Mouse (Mus musculus): Measurements from ENCODE around the gene Junb. TPM values are rescaled to one million over a fixed set of nuclear protein-coding genes. Genes with fewer than 3 reads are reported as not detected.

Junb gene
- polyA plus RNA-seq, 1 experiment from 2014 or later = 15.4 TPM

DNA sequence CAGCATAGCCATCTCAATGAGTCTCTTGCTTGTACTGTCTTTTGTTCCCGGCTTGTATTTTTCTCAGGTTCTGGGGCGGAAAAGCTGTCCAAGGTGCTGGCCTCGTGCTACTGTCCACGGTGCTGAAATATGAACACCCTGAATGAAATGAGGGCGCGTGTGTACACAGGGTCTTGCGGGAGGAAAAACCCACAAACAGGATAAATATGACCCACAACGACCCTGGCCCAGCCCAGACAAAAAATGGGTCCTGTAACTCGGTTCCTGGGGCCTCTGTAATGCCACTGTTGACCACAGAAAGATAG is 31.3 kb downstream of the Junb start:
- Histone ChIP-seq H3K4me2 (no peak overlapping the region), H3K27me3 (ENCODE audit: insufficient read depth, low read length) (peaks cover 52% of the 10 kb centered on the region), H3K9me3 (ENCODE audit: low read depth, low read length) (no peaks in the 10 kb centered on the region), H3K4me3 (ENCODE audit: low read depth, low read length) (no peak overlapping the region), H3K27ac (ENCODE audit: low read depth) (no peak overlapping the region), H3K4me1 (ENCODE audit: insufficient read depth) (no peaks in the 10 kb centered on the region), H3K36me3 (ENCODE audit: insufficient read depth) (no peaks in the 10 kb centered on the region), H3K9ac (no peak overlapping the region)
- TF ChIP-seq CTCF (IDR thresholded peaks at IDR 0.05; ENCODE audit: low read depth) = no peak
- DNase-seq (peak; percentile 86), ATAC-seq (ENCODE audit: insufficient read depth) (peak; percentile 12; the same call in 1 of the 2 replicates)
- 11% methylated on average over 9 of the region's 9 CpGs for WGBS

DNA sequence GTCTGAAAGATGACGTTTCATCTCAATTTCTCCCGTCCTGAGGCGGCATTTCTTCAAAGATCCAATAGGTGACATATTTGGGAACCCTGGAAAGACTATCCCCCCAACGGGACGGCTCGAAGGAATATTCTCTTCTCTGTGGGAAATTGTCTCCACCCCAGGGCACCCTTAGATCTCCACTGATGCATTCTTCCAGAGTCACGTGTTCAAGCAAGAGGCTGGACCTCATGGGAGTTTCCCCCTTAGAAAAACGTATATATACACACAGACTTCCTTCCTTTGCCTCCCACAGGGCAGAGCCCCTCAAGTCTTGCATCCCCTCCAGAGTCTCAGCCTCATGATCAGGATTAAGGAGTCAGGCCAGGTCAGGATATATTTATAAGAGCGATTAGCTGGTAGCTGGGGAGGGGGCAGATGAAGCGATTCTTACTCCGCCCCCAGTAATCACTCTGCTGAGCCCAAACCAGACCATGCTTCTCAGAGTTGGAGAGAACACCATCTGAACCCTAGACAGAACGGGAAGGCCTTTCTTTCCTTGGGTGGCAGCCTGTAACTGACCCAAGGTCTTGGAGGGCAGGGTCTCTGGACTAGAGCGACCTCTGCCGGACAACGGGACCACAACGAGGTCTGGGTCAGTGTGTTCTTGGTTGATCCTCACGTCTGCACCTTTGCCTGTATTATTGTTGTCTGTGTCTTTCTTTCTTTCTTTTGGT is 31.8 kb downstream of the Junb start, which contains the start of gene Rtbdn:
Gene Rtbdn, plus strand, starts transcription at position 464 of the 713 bp plus-strand sequence.
- peak; percentile 36; the same call in 1 of the 2 replicates for TF ChIP-seq CTCF (IDR thresholded peaks at IDR 0.05; ENCODE audit: low read depth)
- Histone ChIP-seq H3K9ac (no peak within 1 kb of the TSS; the same call in 1 of the 2 replicates), H3K27me3 (ENCODE audit: insufficient read depth, low read length) (peaks cover 50% of the 10 kb centered on the region), H3K36me3 (ENCODE audit: insufficient read depth) (no peaks in the 10 kb centered on the region), H3K4me2 (peak within 1 kb of the TSS; percentile 73), H3K9me3 (ENCODE audit: low read depth, low read length) (no peaks in the 10 kb centered on the region), H3K27ac (ENCODE audit: low read depth) (no peak within 1 kb of the TSS), H3K4me3 (ENCODE audit: low read depth, low read length) (peak within 1 kb of the TSS; percentile 41), H3K4me1 (ENCODE audit: insufficient read depth) (no peaks in the 10 kb centered on the region)
- DNase-seq (no peak), ATAC-seq (ENCODE audit: insufficient read depth) (peak; percentile 41; the same call in 1 of the 2 replicates)
- 8% methylated on average over 17 of the region's 17 CpGs for WGBS

- peak; percentile 35; the same call in 1 of the 2 replicates for ATAC-seq (ENCODE audit: insufficient read depth)
- Histone ChIP-seq H3K9me3 (ENCODE audit: low read depth, low read length) (no peaks in the 10 kb centered on the region), H3K27ac (ENCODE audit: low read depth) (no peak overlapping the region), H3K4me1 (ENCODE audit: insufficient read depth) (no peaks in the 10 kb centered on the region), H3K9ac (no peak overlapping the region; the same call in 1 of the 2 replicates), H3K27me3 (ENCODE audit: insufficient read depth, low read length) (peaks cover 48% of the 10 kb centered on the region), H3K4me2 (peak overlapping the region; percentile 73), H3K36me3 (ENCODE audit: insufficient read depth) (no peaks in the 10 kb centered on the region), H3K4me3 (ENCODE audit: low read depth, low read length) (peak overlapping the region; percentile 41)
- TF ChIP-seq CTCF (IDR thresholded peaks at IDR 0.05; ENCODE audit: low read depth) = peak; percentile 36
- WGBS = under 1% methylated on average over 53 of the region's 67 CpGs
- peak; percentile 21 for DNase-seq
Measured at GRCm38 (mm10) chr8:84945633-84946527, 32.6 kb downstream of the Junb start.

DNA sequence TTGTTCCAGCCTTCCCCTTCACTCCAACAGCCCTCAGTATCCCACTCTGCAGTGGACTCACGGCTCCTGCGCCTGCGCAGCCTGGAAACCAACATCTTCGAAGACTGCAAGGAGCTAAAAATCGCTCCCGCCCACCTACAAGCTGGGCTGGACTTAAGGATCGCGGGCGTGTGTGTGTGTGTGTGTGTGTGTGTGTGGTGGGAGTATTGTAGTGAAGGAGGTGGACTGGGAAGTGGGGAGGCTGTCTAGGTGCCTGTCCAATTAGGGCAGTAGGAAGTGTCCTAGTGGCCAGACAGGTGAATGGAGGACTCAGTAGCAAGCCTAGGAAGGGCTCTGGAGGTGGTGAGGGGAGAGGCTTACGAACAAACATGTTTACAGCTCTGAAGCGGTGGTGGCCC is 33.3 kb downstream of the Junb start:
- Histone ChIP-seq H3K4me2 (peak overlapping the region; percentile 73; the same call in 1 of the 2 replicates), H3K9me3 (ENCODE audit: low read depth, low read length) (no peaks in the 10 kb centered on the region), H3K36me3 (ENCODE audit: insufficient read depth) (no peaks in the 10 kb centered on the region), H3K27me3 (ENCODE audit: insufficient read depth, low read length) (peaks cover 42% of the 10 kb centered on the region), H3K4me1 (ENCODE audit: insufficient read depth) (no peaks in the 10 kb centered on the region), H3K27ac (ENCODE audit: low read depth) (no peak overlapping the region), H3K9ac (no peak overlapping the region), H3K4me3 (ENCODE audit: low read depth, low read length) (peak overlapping the region; percentile 41; the same call in 1 of the 2 replicates)
- ATAC-seq (ENCODE audit: insufficient read depth) = no peak
- no peak for TF ChIP-seq CTCF (IDR thresholded peaks at IDR 0.05; ENCODE audit: low read depth)
- peak; percentile 21 for DNase-seq
- 3% methylated on average over 11 of the region's 11 CpGs for WGBS

DNA sequence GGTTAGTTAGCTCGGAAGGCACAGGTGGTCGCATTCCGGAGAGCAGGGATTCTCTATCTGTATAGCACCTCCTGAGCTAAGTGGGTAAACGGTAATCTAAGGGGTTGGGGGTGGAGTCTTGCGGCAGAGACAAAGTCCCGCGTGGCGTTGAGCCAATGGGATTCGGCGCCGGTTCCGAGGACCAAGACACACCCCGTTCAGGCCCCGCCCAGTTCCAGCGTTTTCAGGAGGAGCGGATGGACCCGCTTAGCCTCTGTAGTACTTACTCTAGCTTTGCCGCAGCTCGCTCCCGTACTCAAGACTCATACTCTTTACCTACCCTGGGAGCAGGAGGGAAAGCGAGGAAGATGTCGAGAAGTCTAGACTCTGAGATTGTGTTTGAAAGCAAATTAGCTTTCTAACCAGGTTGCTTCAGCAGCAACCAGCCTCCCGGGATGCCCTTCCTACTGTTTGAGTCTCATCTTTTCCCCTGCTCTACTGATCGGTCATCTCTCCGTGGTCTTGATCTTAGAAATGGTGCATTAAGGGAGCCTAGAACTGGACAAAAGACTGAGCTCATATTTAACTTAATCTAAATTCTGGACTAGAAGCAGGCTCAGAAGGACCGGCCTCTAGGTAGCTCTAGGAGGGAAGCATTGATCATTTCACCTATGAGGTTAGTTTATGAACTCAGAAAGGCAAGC is 33.9 kb downstream of the Junb start:
- Histone ChIP-seq H3K4me3 (ENCODE audit: low read depth, low read length) (peak overlapping the region; percentile 17; the same call in 1 of the 2 replicates), H3K36me3 (ENCODE audit: insufficient read depth) (no peaks in the 10 kb centered on the region), H3K27me3 (ENCODE audit: insufficient read depth, low read length) (peaks cover 41% of the 10 kb centered on the region), H3K9ac (no peak overlapping the region), H3K4me2 (peak overlapping the region; percentile 23; the same call in 1 of the 2 replicates), H3K4me1 (ENCODE audit: insufficient read depth) (no peaks in the 10 kb centered on the region), H3K9me3 (ENCODE audit: low read depth, low read length) (no peaks in the 10 kb centered on the region), H3K27ac (ENCODE audit: low read depth) (no peak overlapping the region)
- ATAC-seq (ENCODE audit: insufficient read depth) (peak; percentile 35; the same call in 1 of the 2 replicates), DNase-seq (peak; percentile 70)
- WGBS = 2% methylated on average over 26 of the region's 26 CpGs
- no peak for TF ChIP-seq CTCF (IDR thresholded peaks at IDR 0.05; ENCODE audit: low read depth)

- no peaks in the 10 kb centered on the region for H3K36me3 ChIP-seq (ENCODE audit: insufficient read depth)
- H3K9ac ChIP-seq = no peak overlapping the region
- H3K4me3 ChIP-seq (ENCODE audit: low read depth, low read length) = no peak overlapping the region
- TF ChIP-seq CTCF (IDR thresholded peaks at IDR 0.05; ENCODE audit: low read depth) = no peak
- 17% methylated on average over 4 of the region's 4 CpGs for WGBS
- no peak for DNase-seq
- no peaks in the 10 kb centered on the region for H3K4me1 ChIP-seq (ENCODE audit: insufficient read depth)
- H3K27ac ChIP-seq (ENCODE audit: low read depth) = no peak overlapping the region
- ATAC-seq (ENCODE audit: insufficient read depth) = no peak
- H3K4me2 ChIP-seq = no peak overlapping the region
- no peaks in the 10 kb centered on the region for H3K9me3 ChIP-seq (ENCODE audit: low read depth, low read length)
- peaks cover 41% of the 10 kb centered on the region for H3K27me3 ChIP-seq (ENCODE audit: insufficient read depth, low read length)
Measured at GRCm38 (mm10) chr8:84943699-84944098, 34.8 kb downstream of the Junb start.

Measured in lung, embryonic 14.5 days (tissue).